Mouse (Mus musculus) megakaryocyte, adult 5-6 weeks (primary cell): ENCODE results near the gene Fam196b. TPM values are rescaled to one million over a fixed set of nuclear protein-coding genes. Genes with fewer than 3 reads are reported as not detected.

Experiments used
- ATAC-seq: 2 replicates; pipeline ENCODE4 v1.8.0; 2016; ENCODE audit warnings: mild to moderate bottlenecking, inconsistent platforms; ENCODE audit not compliant: poor library complexity, severe bottlenecking
- total RNA-seq, 2 experiments: library from RNA; stranded (forward) in 1 of 2; stranded (reverse) in 1 of 2; fragments of 153-499, 151-499 nt in 1 of 2; fragments of 221-1000, 200-1000 nt in 1 of 2; gene quantifications; 2 replicates each; pipeline versions ENCODE4 v1.2.3 to v1.2.4; 2015 to 2017

The Fam196b gene
- total RNA-seq (2015) (not detected in 2 replicates), total RNA-seq (2017) (0.11 and 0.12 TPM in 2 replicates)

- ATAC-seq: no peak
These were observed at the start of gene Fam196b for GRCm38 (mm10) chr11:34314534-34315379. Gene Fam196b, plus strand, starts transcription at chr11:34314822.

GRCm38 (mm10) chr11:34272016-34272415 is 42.6 kb upstream of the Fam196b start:
- no peak for ATAC-seq

GRCm38 (mm10) chr11:34275941-34276340 is 38.7 kb upstream of the Fam196b start:
- ATAC-seq: no peak

GRCm38 (mm10) chr11:34276363-34277046 is 38.1 kb upstream of the Fam196b start:
- no peak for ATAC-seq

- no peak for ATAC-seq
These were observed 37.6 kb upstream of the Fam196b start for GRCm38 (mm10) chr11:34277047-34277445.

GRCm38 (mm10) chr11:34284124-34284808 is 30.4 kb upstream of the Fam196b start:
- ATAC-seq: no peak

- ATAC-seq: no peak
These were observed 24.4 kb upstream of the Fam196b start for GRCm38 (mm10) chr11:34290265-34290664.

GRCm38 (mm10) chr11:34290708-34291107 is 23.9 kb upstream of the Fam196b start:
- ATAC-seq: no peak

- ATAC-seq: no peak
These were observed 23.3 kb upstream of the Fam196b start for GRCm38 (mm10) chr11:34291304-34291703.

- no peak for ATAC-seq
These were observed 16.8 kb upstream of the Fam196b start for GRCm38 (mm10) chr11:34297698-34298378.

- no peak for ATAC-seq
These were observed 15.1 kb upstream of the Fam196b start for GRCm38 (mm10) chr11:34299550-34299949.

GRCm38 (mm10) chr11:34300064-34300463 is 14.6 kb upstream of the Fam196b start:
- no peak for ATAC-seq

GRCm38 (mm10) chr11:34306231-34306630 is 8.4 kb upstream of the Fam196b start:
- no peak for ATAC-seq

GRCm38 (mm10) chr11:34308731-34309130 is 5.9 kb upstream of the Fam196b start:
- no peak for ATAC-seq

- peak; percentile 84 for ATAC-seq
These were observed 5.3 kb upstream of the Fam196b start for GRCm38 (mm10) chr11:34309360-34309759.

- ATAC-seq: no peak
These were observed 2.9 kb upstream of the Fam196b start for GRCm38 (mm10) chr11:34311717-34312116.

- ATAC-seq: no peak
These were observed 2.4 kb upstream of the Fam196b start for GRCm38 (mm10) chr11:34312208-34312607.

GRCm38 (mm10) chr11:34315383-34315782 is 761 bp downstream of the Fam196b start:
- no peak for ATAC-seq

GRCm38 (mm10) chr11:34316176-34316575 is 1.6 kb downstream of the Fam196b start:
- no peak for ATAC-seq

GRCm38 (mm10) chr11:34317001-34317400 is 2.4 kb downstream of the Fam196b start:
- no peak for ATAC-seq

- no peak for ATAC-seq
These were observed 4.7 kb downstream of the Fam196b start for GRCm38 (mm10) chr11:34319282-34319681.
